Mouse (Mus musculus): ENCODE results near the gene Gsto2. TPM values are rescaled to one million over a fixed set of nuclear protein-coding genes. Genes with fewer than 3 reads are reported as not detected.
"Not testable (repeated sequence)": the region's sequence is repeated elsewhere in the genome, so short reads cannot be mapped to it uniquely, and the experiment has no call there.

Gsto2 gene
- polyA plus RNA-seq, 1 experiment from 2014 or later, result 1.4 TPM

DNA sequence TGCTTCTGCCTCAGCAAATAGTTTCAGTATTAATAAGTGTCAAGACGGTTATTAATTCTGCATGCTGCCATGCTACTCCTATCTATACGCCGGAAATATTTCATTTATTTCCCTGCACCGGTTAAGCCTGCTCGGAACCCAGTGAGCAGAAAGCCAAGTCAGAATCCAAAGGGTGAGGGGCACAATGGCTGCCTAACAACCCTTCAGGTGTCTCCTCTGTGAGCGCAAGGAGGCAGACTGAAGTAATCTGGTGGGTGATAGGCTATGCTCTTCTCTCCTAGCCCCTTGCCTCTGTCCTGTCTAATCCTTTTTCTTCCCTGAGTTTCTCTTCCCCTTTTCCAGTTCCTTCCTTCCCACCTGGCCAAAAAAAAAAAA is 27.8 kb upstream of the Gsto2 start:
- WGBS, result under 1% methylated on average over 6 of the region's 6 CpGs
- no peak for DNase-seq (ENCODE audit: low spot score)
- peak overlapping the region; percentile 66 for H3K4me3 ChIP-seq
- H3K9me3 ChIP-seq (replicated peaks), result no peaks in the 10 kb centered on the region
- no peaks in the 10 kb centered on the region for H3K36me3 ChIP-seq
- H3K27me3 ChIP-seq (ENCODE audit: low read depth, poor library complexity, severe bottlenecking), result peaks cover 35% of the 10 kb centered on the region
- H3K27ac ChIP-seq (replicated peaks), result no peak overlapping the region; the same call in 1 of the 2 replicates
- H3K4me1 ChIP-seq, result peaks cover 13% of the 10 kb centered on the region

- H3K9me3 ChIP-seq (replicated peaks); H3K27ac ChIP-seq (replicated peaks); H3K36me3 ChIP-seq; H3K4me3 ChIP-seq; DNase-seq (ENCODE audit: low spot score): not testable (repeated sequence)
- 90% methylated on average over 15 of the region's 15 CpGs for WGBS
- peaks cover 13% of the 10 kb centered on the region for H3K4me1 ChIP-seq
- H3K27me3 ChIP-seq (ENCODE audit: low read depth, poor library complexity, severe bottlenecking), result peaks cover 27% of the 10 kb centered on the region
Measured at GRCm38 (mm10) chr19:47841234-47841633, 24.1 kb upstream of the Gsto2 start.

DNA sequence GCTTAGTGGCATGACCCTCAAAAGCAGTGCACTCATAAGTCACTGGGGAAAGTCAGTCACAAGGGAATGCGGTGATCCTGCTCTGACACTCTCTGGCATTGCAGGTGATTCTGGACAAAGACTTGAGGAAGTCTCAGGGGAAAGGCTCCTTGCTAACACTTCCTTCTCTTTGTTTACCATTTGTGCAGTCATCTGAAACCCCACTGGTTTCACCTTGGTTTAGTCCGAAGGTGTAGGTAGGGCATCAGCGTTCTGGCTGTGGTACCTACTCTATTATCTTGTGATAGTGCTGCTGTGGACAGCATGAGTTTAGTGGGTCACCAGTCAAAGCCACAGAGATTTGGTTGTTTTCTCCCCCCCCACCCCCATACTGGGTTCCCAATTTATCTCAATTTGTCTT is 15.6 kb upstream of the Gsto2 start:
- no peaks in the 10 kb centered on the region for H3K9me3 ChIP-seq (replicated peaks)
- peaks cover 10% of the 10 kb centered on the region for H3K4me1 ChIP-seq
- H3K27me3 ChIP-seq (ENCODE audit: low read depth, poor library complexity, severe bottlenecking), result peaks cover 18% of the 10 kb centered on the region
- DNase-seq (ENCODE audit: low spot score), result no peak
- WGBS, result 91% methylated on average over 3 of the region's 3 CpGs
- H3K36me3 ChIP-seq, result no peaks in the 10 kb centered on the region
- no peak overlapping the region for H3K4me3 ChIP-seq
- H3K27ac ChIP-seq (replicated peaks), result no peak overlapping the region

- Histone ChIP-seq H3K27me3 (ENCODE audit: low read depth, poor library complexity, severe bottlenecking) (peaks cover 26% of the 10 kb centered on the region), H3K4me1 (peaks cover 25% of the 10 kb centered on the region)
- not testable (repeated sequence) for H3K9me3 ChIP-seq (replicated peaks); H3K27ac ChIP-seq (replicated peaks); H3K4me3 ChIP-seq; H3K36me3 ChIP-seq; DNase-seq (ENCODE audit: low spot score)
- 88% methylated on average over 3 of the region's 3 CpGs for WGBS
Measured at GRCm38 (mm10) chr19:47852131-47852530, 13.2 kb upstream of the Gsto2 start.

GRCm38 (mm10) chr19:47853053-47853452 is 12.3 kb upstream of the Gsto2 start:
- Histone ChIP-seq H3K9me3 (replicated peaks) (no peaks in the 10 kb centered on the region), H3K4me1 (peaks cover 25% of the 10 kb centered on the region), H3K36me3 (no peaks in the 10 kb centered on the region), H3K4me3 (no peak overlapping the region), H3K27me3 (ENCODE audit: low read depth, poor library complexity, severe bottlenecking) (peaks cover 26% of the 10 kb centered on the region), H3K27ac (replicated peaks) (no peak overlapping the region)
- no peak for DNase-seq (ENCODE audit: low spot score)
- WGBS, result 83% methylated on average over 3 of the region's 3 CpGs

DNA sequence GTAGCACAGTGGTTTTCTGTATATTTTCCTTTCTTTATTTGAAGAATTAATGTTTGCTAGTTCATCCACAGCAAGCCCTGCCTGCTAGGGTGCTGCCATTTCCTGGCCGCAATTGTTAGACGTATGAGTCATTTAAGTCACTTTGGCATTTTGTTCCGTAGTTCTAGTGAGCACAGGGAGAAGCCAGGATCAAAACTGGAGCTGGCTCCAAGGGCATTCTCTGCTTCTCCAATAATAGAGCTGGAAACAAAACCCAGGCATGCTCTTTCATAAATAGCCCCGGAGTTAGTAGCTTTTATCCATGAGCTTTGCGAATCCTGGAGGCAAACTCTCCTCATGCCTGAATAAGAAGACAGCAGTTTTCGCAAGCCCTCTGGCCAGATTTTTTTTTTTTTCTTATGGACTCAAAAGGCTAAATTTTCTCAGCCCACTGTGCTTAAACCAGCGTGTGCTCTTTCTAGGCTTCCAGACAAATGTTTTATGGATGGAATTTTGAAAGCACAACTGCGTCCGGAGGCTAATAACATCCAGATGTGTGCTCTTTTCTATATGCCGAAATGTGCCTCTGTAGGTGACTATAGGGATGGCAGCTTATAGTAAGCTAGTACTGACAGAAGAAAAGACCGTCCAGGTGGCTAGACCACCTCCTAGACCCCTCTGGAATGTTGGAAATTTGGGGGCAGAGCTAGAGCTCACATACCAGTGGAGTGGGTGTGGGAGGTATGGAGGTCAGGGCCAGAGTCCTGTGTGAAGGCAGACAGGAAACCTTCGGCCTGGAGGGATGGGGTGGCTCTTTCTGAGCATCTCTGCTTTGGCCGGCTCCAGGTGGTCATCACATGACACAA is 11.2 kb upstream of the Gsto2 start:
- peaks cover 26% of the 10 kb centered on the region for H3K27me3 ChIP-seq (ENCODE audit: low read depth, poor library complexity, severe bottlenecking)
- H3K27ac ChIP-seq (replicated peaks), result peak overlapping the region; percentile 82
- WGBS, result 32% methylated on average over 13 of the region's 13 CpGs
- peaks cover 25% of the 10 kb centered on the region for H3K4me1 ChIP-seq
- peak overlapping the region; percentile 70 for H3K4me3 ChIP-seq
- DNase-seq (ENCODE audit: low spot score), result no peak
- H3K36me3 ChIP-seq, result peaks cover 4% of the 10 kb centered on the region; the same call in 1 of the 2 replicates
- no peaks in the 10 kb centered on the region for H3K9me3 ChIP-seq (replicated peaks)

GRCm38 (mm10) chr19:47854796-47855783 is 10.2 kb upstream of the Gsto2 start, which contains the start of gene Gsto1:
Gene Gsto1, plus strand, starts transcription at chr19:47854970.
- under 1% methylated on average over 60 of the region's 60 CpGs for WGBS
- H3K4me1 ChIP-seq, result peaks cover 25% of the 10 kb centered on the region
- peak within 1 kb of the TSS; percentile 82 for H3K27ac ChIP-seq (replicated peaks)
- peaks cover 4% of the 10 kb centered on the region; the same call in 1 of the 2 replicates for H3K36me3 ChIP-seq
- DNase-seq (ENCODE audit: low spot score), result peak; percentile 87
- peaks cover 26% of the 10 kb centered on the region for H3K27me3 ChIP-seq (ENCODE audit: low read depth, poor library complexity, severe bottlenecking)
- H3K4me3 ChIP-seq, result peak within 1 kb of the TSS; percentile 70
- H3K9me3 ChIP-seq (replicated peaks), result no peaks in the 10 kb centered on the region

GRCm38 (mm10) chr19:47857957-47858942 is 7.1 kb upstream of the Gsto2 start:
- no peak for DNase-seq (ENCODE audit: low spot score)
- peaks cover 21% of the 10 kb centered on the region for H3K27me3 ChIP-seq (ENCODE audit: low read depth, poor library complexity, severe bottlenecking)
- no peak overlapping the region for H3K4me3 ChIP-seq
- peaks cover 4% of the 10 kb centered on the region; the same call in 1 of the 2 replicates for H3K36me3 ChIP-seq
- H3K4me1 ChIP-seq, result peaks cover 25% of the 10 kb centered on the region
- H3K27ac ChIP-seq (replicated peaks), result no peak overlapping the region
- H3K9me3 ChIP-seq (replicated peaks), result no peaks in the 10 kb centered on the region
- WGBS, result 87% methylated on average over 18 of the region's 18 CpGs

DNA sequence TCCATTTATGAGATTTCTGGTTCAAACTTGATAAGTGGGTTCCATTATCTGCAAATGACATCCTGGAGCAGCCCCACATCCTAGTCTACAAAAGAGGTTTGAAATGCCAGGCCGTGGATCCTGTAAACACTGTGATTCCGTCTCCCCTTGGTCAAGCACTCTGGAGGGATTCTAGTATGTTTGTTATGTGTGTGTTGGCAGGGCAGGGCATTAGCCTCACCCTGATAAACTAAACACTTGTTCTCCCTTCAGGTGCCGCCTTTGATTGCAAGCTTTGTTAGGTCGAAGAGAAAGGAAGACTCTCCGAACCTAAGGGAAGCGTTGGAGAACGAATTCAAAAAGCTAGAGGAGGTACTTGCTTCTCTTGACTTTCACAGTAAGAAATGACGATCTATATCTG is 6.2 kb upstream of the Gsto2 start:
- Histone ChIP-seq H3K4me3 (no peak overlapping the region), H3K36me3 (peaks cover 4% of the 10 kb centered on the region; the same call in 1 of the 2 replicates), H3K27ac (replicated peaks) (no peak overlapping the region), H3K9me3 (replicated peaks) (no peaks in the 10 kb centered on the region), H3K4me1 (peaks cover 20% of the 10 kb centered on the region), H3K27me3 (ENCODE audit: low read depth, poor library complexity, severe bottlenecking) (peaks cover 12% of the 10 kb centered on the region)
- no peak for DNase-seq (ENCODE audit: low spot score)
- 94% methylated on average over 8 of the region's 8 CpGs for WGBS

DNA sequence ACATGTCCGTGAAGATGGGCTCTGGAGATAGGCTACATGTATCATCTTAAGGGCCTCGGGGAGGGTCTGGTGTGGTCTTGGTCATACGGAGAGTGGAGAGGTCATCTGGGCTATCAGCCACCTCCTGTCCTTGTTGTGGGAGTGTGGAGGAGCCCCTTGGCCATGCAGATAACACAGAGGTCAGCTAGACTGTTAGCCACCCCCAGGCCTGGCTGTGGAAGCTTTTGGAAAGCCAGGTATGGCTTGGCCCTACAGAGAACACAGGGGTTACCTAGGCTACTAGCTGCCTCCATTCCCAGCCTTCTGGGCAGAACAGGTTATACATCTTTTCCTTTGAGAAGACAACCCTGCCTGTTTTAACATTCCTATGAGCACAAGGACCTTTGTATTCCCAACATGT is 2.8 kb upstream of the Gsto2 start:
- WGBS, result 95% methylated on average over 3 of the region's 3 CpGs
- Histone ChIP-seq H3K27ac (replicated peaks) (no peak overlapping the region), H3K4me1 (peaks cover 14% of the 10 kb centered on the region), H3K27me3 (ENCODE audit: low read depth, poor library complexity, severe bottlenecking) (no peaks in the 10 kb centered on the region), H3K4me3 (no peak overlapping the region), H3K9me3 (replicated peaks) (no peaks in the 10 kb centered on the region), H3K36me3 (peaks cover 7% of the 10 kb centered on the region; the same call in 1 of the 2 replicates)
- DNase-seq (ENCODE audit: low spot score), result no peak

GRCm38 (mm10) chr19:47864051-47864450 is 1.3 kb upstream of the Gsto2 start:
- Histone ChIP-seq H3K36me3 (0 out of 2 replicates have a peak, but pooled peaks cover 3% of the 10 kb centered on the region), H3K4me3 (no peak overlapping the region), H3K4me1 (peaks cover 14% of the 10 kb centered on the region), H3K27ac (replicated peaks) (no peak overlapping the region), H3K9me3 (replicated peaks) (no peaks in the 10 kb centered on the region), H3K27me3 (ENCODE audit: low read depth, poor library complexity, severe bottlenecking) (no peaks in the 10 kb centered on the region)
- no peak for DNase-seq (ENCODE audit: low spot score)
- 95% methylated on average over 9 of the region's 9 CpGs for WGBS
